ENCODE assay signal across 7 mouse cellular contexts in genomic region chr2:132384511-132385193, GRCm38 (mm10). TPM values are rescaled to one million over a fixed set of nuclear protein-coding genes. Genes with fewer than 3 reads are reported as not detected.
DNase-seq lines count a peak whose midpoint lies in the region; ATAC-seq and TF ChIP-seq lines count a peak whose summit lies in the region.

No protein-coding gene starts in this region.

- H3K4me2 ChIP-seq in lung, embryonic 14.5 days, result peak overlapping the region; percentile 97
- peak overlapping the region; percentile 96 for H3K4me2 ChIP-seq in embryonic facial prominence, embryonic 11.5 days (ENCODE audit: low read depth, low read length)
- H3K4me2 ChIP-seq in heart, postnatal 0 days (ENCODE audit: low read depth, low read length), result peak overlapping the region; percentile 91

- no peak for TF ChIP-seq EP300 in heart, postnatal 0 days (IDR thresholded peaks at IDR 0.05; ENCODE audit: low read depth)

- peak overlapping the region; percentile 50 for H3K4me3 ChIP-seq in lung, embryonic 14.5 days (ENCODE audit: low read depth, low read length)
- peak overlapping the region; percentile 53 for H3K4me3 ChIP-seq in embryonic facial prominence, embryonic 11.5 days (ENCODE audit: low read depth, low read length)
- peak overlapping the region; percentile 52 for H3K4me3 ChIP-seq in heart, postnatal 0 days (ENCODE audit: low read depth, low read length)
- H3K4me3 ChIP-seq in midbrain, embryonic 10.5 days, result peak overlapping the region; percentile 67

- H3K9me3 ChIP-seq in lung, embryonic 14.5 days (ENCODE audit: low read depth, low read length), result no peaks in the 10 kb centered on the region
- no peaks in the 10 kb centered on the region for H3K9me3 ChIP-seq in embryonic facial prominence, embryonic 11.5 days (replicated peaks; ENCODE audit: control insufficient read depth, low read length)
- no peaks in the 10 kb centered on the region for H3K9me3 ChIP-seq in heart, postnatal 0 days (replicated peaks; ENCODE audit: control insufficient read depth, low read length)
- no peaks in the 10 kb centered on the region for H3K9me3 ChIP-seq in midbrain, embryonic 10.5 days (replicated peaks)

- WGBS in lung, embryonic 14.5 days, result under 1% methylated on average over 31 of the region's 31 CpGs
- under 1% methylated on average over 31 of the region's 31 CpGs for WGBS in embryonic facial prominence, embryonic 11.5 days
- under 1% methylated on average over 31 of the region's 31 CpGs for WGBS in heart, postnatal 0 days
- under 1% methylated on average over 31 of the region's 31 CpGs for WGBS in midbrain, embryonic 10.5 days

- H3K36me3 ChIP-seq in lung, embryonic 14.5 days (ENCODE audit: insufficient read depth), result no peaks in the 10 kb centered on the region
- H3K36me3 ChIP-seq in embryonic facial prominence, embryonic 11.5 days (replicated peaks; ENCODE audit: control insufficient read depth, insufficient read depth, low read depth, low read length), result no peaks in the 10 kb centered on the region
- no peaks in the 10 kb centered on the region for H3K36me3 ChIP-seq in heart, postnatal 0 days (replicated peaks; ENCODE audit: control insufficient read depth, insufficient read depth, low read length)
- H3K36me3 ChIP-seq in midbrain, embryonic 10.5 days, result no peaks in the 10 kb centered on the region

- no peak for TF ChIP-seq CTCF in lung, embryonic 14.5 days (IDR thresholded peaks at IDR 0.05; ENCODE audit: low read depth)
- TF ChIP-seq CTCF in heart, postnatal 0 days (IDR thresholded peaks at IDR 0.05; ENCODE audit: low read depth), result no peak

- peak; percentile 57 for ATAC-seq in lung, embryonic 14.5 days (ENCODE audit: insufficient read depth)
- no peak; the same call in 1 of the 2 replicates for ATAC-seq in embryonic facial prominence, embryonic 11.5 days (replicated peaks; ENCODE audit: insufficient number of reproducible peaks, low FRiP score, low TSS enrichment, low read depth)
- no peak for ATAC-seq in heart, postnatal 0 days (ENCODE audit: insufficient read depth, low read depth)

- no peak overlapping the region for H3K27ac ChIP-seq in lung, embryonic 14.5 days (ENCODE audit: low read depth)
- no peak overlapping the region for H3K27ac ChIP-seq in embryonic facial prominence, embryonic 11.5 days (replicated peaks; ENCODE audit: low read depth, low read length)
- H3K27ac ChIP-seq in heart, postnatal 0 days (ENCODE audit: low read depth), result no peak overlapping the region
- H3K27ac ChIP-seq in midbrain, embryonic 10.5 days (replicated peaks), result peak overlapping the region; percentile 55

- peak overlapping the region; percentile 52 for H3K9ac ChIP-seq in lung, embryonic 14.5 days
- peak overlapping the region; percentile 37 for H3K9ac ChIP-seq in embryonic facial prominence, embryonic 11.5 days (replicated peaks; ENCODE audit: low read length)
- peak overlapping the region; percentile 16; the same call in 1 of the 2 replicates for H3K9ac ChIP-seq in heart, postnatal 0 days (replicated peaks; ENCODE audit: low read depth, low read length)

- H3K27me3 ChIP-seq in lung, embryonic 14.5 days (ENCODE audit: insufficient read depth, low read length), result peaks cover 11% of the 10 kb centered on the region; the same call in 1 of the 2 replicates
- no peaks in the 10 kb centered on the region for H3K27me3 ChIP-seq in embryonic facial prominence, embryonic 11.5 days (ENCODE audit: control insufficient read depth, insufficient read depth, low read length)
- peaks cover 15% of the 10 kb centered on the region for H3K27me3 ChIP-seq in heart, postnatal 0 days (ENCODE audit: control insufficient read depth, insufficient read depth, low read length)
- H3K27me3 ChIP-seq in midbrain, embryonic 10.5 days (ENCODE audit: low read depth, poor library complexity, severe bottlenecking), result peaks cover 64% of the 10 kb centered on the region

- DNase-seq in lung, embryonic 14.5 days, result peak; percentile 29
- no peak for DNase-seq in lung, postnatal 4 days
- DNase-seq in embryonic facial prominence, embryonic 11.5 days (ENCODE audit: low spot score), result peak; percentile 44
- DNase-seq in heart, postnatal 0 days (ENCODE audit: low spot score), result peak; percentile 6
- peak; percentile 45 for DNase-seq in midbrain, embryonic 10.5 days (ENCODE audit: low spot score)
- DNase-seq in adipocyte (ENCODE audit: low spot score), result no peak
- DNase-seq in testis, postnatal 10 days (ENCODE audit: low spot score), result no peak

- no peaks in the 10 kb centered on the region for H3K4me1 ChIP-seq in lung, embryonic 14.5 days (ENCODE audit: insufficient read depth)
- no peaks in the 10 kb centered on the region for H3K4me1 ChIP-seq in embryonic facial prominence, embryonic 11.5 days (ENCODE audit: control insufficient read depth, insufficient read depth, low read length)
- 0 out of 2 replicates have a peak, but pooled peaks cover 8% of the 10 kb centered on the region for H3K4me1 ChIP-seq in heart, postnatal 0 days (ENCODE audit: control insufficient read depth, insufficient read depth)
- H3K4me1 ChIP-seq in midbrain, embryonic 10.5 days, result peaks cover 27% of the 10 kb centered on the region

RNA-seq across cellular contexts. Expression of gene Prokr2, which starts 0.6 kb away (rescaled TPM):
- polyA plus RNA-seq in lung, embryonic 14.5 days (2014; fragmentation: Nextera tagmentation; extraction: Ambion mirVana), result 0.12 and 0.51 TPM in 2 replicates
- polyA plus RNA-seq in embryonic facial prominence, embryonic 11.5 days (2014; fragmentation: Nextera tagmentation; extraction: Ambion mirVana), result 2.6 and 4.3 TPM in 2 replicates
- total RNA-seq in heart, postnatal 0 days (2014; rRNA removed; ENCODE audit: low replicate concordance), result 0.76 and 5.5 TPM in 2 replicates
- polyA plus RNA-seq in heart, postnatal 0 days (2015; fragmentation: Nextera tagmentation; extraction: Ambion mirVana), result 0.22 and 0.30 TPM in 2 replicates
- polyA plus RNA-seq in midbrain, embryonic 10.5 days (2016; fragmentation: Nextera tagmentation; extraction: Ambion mirVana), result 0.56 and 1.0 TPM in 2 replicates

Comparison
In these comparisons a context has a peak if more than half of its experiments do, and no peak if none do; other contexts are left out.
1. DNase-seq: peak in lung, embryonic 14.5 days (single experiment), embryonic facial prominence, embryonic 11.5 days (single experiment), heart, postnatal 0 days (single experiment) and midbrain, embryonic 10.5 days (single experiment); none in lung, postnatal 4 days (0 of 2), adipocyte (single experiment) and testis, postnatal 10 days (single experiment).
2. Peak in every context shown above with its lines, with median percentiles within 50 percentile points of each other: H3K4me2 ChIP-seq, H3K4me3 ChIP-seq and H3K9ac ChIP-seq.